Mouse (Mus musculus): ENCODE measurements at regions not wholly inside any gene's neighbourhood (a gene's known extent, or its start where the extent isn't known, plus 50 kb on each side); places are given as distances from the start of the nearest gene placed in this dataset.

DNA sequence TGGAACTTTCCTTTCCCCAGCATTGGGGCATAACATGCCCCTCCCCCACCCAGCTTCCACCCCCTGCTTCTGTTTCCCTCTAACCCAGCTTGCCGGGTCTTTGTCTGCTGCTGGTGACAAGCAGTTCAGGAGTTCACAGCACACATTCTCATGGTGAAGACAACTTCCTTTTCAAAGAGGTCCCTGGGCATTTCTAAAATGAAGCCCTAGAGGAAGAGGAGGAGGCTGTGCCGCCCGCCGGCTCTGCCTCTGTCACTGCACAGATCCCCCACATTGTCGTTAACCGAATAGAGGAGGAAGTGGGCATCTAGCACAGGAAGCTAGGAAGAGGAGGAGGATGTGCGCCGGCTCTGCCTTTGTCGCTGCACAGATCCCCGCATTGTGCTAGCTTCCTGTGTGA, 201.4 kb downstream of the Enc1 start:
- no peak for ATAC-seq (ENCODE audit: low read depth)
- H3K36me3 ChIP-seq (ENCODE audit: control insufficient read depth, insufficient read depth, low read length), result no peaks in the 10 kb centered on the region
- peaks cover 23% of the 10 kb centered on the region for H3K4me1 ChIP-seq (ENCODE audit: control insufficient read depth, insufficient read depth, low read length)
- no peak overlapping the region for H3K9ac ChIP-seq (replicated peaks; ENCODE audit: low read depth, low read length)
- H3K27ac ChIP-seq (ENCODE audit: low read depth, low read length), result no peak overlapping the region
- no peaks in the 10 kb centered on the region for H3K27me3 ChIP-seq (ENCODE audit: control insufficient read depth, insufficient read depth, low read length)
- H3K9me3 ChIP-seq (ENCODE audit: control insufficient read depth, low read length), result no peaks in the 10 kb centered on the region
- WGBS, result 22% methylated on average over 10 of the region's 10 CpGs
- H3K4me2 ChIP-seq (ENCODE audit: low read depth, low read length), result no peak overlapping the region
- no peak overlapping the region for H3K4me3 ChIP-seq (ENCODE audit: low read depth, low read length)

DNA sequence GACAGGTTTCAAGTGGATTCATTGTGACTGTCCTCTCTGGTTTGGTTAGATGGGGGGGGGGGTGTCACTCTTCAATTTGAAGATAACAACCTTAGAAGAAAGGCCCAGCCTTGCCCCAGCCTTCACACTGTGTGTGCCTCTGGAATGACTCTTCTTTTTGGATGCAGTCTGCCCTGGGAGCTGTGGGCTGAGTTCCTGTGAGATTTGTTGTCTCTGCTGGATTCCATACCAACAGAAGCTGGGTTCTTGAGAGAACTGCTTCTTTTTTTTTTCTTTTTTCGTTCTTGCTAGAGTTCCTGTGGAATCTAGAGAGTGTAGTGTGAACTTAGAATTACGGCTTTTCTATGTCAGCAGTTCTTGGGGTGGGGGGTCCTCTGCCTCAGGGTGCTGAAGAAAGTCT, 200.9 kb downstream of the Enc1 start:
- no peak overlapping the region for H3K27ac ChIP-seq (ENCODE audit: low read depth, low read length)
- 58% methylated on average over 2 of the region's 2 CpGs for WGBS

DNA sequence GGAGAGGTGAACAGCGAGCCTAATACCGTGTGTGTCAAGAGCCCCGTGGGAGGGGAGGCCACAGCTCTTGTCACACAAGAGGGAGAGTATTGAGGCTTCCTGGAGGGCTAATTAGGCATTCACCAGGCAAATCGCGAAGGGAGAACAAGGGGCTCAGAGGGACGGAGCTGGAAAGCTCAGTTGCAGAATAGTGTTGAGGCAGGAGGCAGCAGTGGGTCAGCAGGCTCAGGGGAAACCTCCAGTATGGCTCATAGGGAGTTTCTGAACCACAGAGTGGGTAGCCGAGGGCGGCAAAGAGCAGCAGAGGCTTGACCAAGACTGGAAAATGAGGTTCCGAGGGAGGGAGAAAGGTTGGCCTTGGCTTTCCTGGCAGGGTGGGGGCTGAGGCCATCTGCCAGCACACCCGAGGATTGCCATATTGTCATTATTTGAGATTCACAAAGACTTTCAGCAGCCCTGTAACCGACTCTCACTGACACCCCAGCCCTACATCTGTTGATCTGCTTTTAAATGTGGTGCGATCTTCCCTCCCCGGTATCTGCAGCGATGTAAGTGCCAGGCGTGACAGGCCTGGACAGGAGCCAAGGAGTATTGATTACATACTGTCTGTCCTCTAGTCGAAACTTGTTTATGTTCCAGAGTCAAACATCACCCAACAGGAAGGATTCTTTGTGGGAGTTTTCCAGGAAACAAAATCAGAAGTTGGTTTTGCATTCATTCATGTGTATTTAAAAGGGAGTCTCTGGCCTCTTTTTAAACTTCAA, 198.5 kb downstream of the Enc1 start:
- no peaks in the 10 kb centered on the region for H3K9me3 ChIP-seq (ENCODE audit: control insufficient read depth, low read length)
- no peaks in the 10 kb centered on the region for H3K36me3 ChIP-seq (ENCODE audit: control insufficient read depth, insufficient read depth, low read length)
- peak overlapping the region; percentile 18 for H3K27ac ChIP-seq (ENCODE audit: low read depth, low read length)
- WGBS, result 4% methylated on average over 16 of the region's 16 CpGs
- no peak overlapping the region; the same call in 1 of the 2 replicates for H3K9ac ChIP-seq (replicated peaks; ENCODE audit: low read depth, low read length)
- no peak overlapping the region for H3K4me3 ChIP-seq (ENCODE audit: low read depth, low read length)
- no peaks in the 10 kb centered on the region for H3K27me3 ChIP-seq (ENCODE audit: control insufficient read depth, insufficient read depth, low read length)
- peak overlapping the region; percentile 29 for H3K4me2 ChIP-seq (ENCODE audit: low read depth, low read length)
- H3K4me1 ChIP-seq (ENCODE audit: control insufficient read depth, insufficient read depth, low read length), result peaks cover 52% of the 10 kb centered on the region
- peak; percentile 28; the same call in 1 of the 2 replicates for ATAC-seq (ENCODE audit: low read depth)

More for the DNA sequence above, 200.9 kb downstream of the Enc1 start:
- no peak overlapping the region for H3K9ac ChIP-seq (replicated peaks; ENCODE audit: low read depth, low read length)
- no peak for ATAC-seq (ENCODE audit: low read depth)
- peaks cover 28% of the 10 kb centered on the region for H3K4me1 ChIP-seq (ENCODE audit: control insufficient read depth, insufficient read depth, low read length)
- H3K4me2 ChIP-seq (ENCODE audit: low read depth, low read length), result no peak overlapping the region
- no peak overlapping the region for H3K4me3 ChIP-seq (ENCODE audit: low read depth, low read length)
- no peaks in the 10 kb centered on the region for H3K27me3 ChIP-seq (ENCODE audit: control insufficient read depth, insufficient read depth, low read length)
- H3K36me3 ChIP-seq (ENCODE audit: control insufficient read depth, insufficient read depth, low read length), result no peaks in the 10 kb centered on the region
- H3K9me3 ChIP-seq (ENCODE audit: control insufficient read depth, low read length), result no peaks in the 10 kb centered on the region

DNA sequence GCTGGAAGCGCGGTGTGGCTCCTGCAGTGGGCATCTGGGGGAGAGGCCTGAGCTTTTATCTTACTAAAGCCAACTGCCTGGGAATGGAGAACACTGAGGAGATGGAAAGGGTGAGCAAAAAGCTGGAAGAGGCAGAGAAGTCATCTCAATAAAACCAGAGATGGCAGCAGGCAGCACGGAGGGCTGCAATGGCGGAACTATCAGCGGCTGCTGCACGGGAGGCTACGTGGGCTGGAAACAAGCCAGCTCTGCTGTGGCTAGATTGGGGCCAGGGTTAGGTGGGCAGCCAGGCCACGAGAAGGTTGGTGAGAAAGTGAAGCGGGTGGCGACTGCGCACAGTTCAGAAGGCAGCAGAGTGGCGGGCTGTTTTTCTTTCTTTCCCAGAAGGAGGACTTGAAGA, 197.8 kb downstream of the Enc1 start:
- Histone ChIP-seq H3K4me2 (ENCODE audit: low read depth, low read length) (peak overlapping the region; percentile 29), H3K4me3 (ENCODE audit: low read depth, low read length) (no peak overlapping the region), H3K4me1 (ENCODE audit: control insufficient read depth, insufficient read depth, low read length) (peaks cover 53% of the 10 kb centered on the region), H3K27me3 (ENCODE audit: control insufficient read depth, insufficient read depth, low read length) (no peaks in the 10 kb centered on the region), H3K9me3 (ENCODE audit: control insufficient read depth, low read length) (no peaks in the 10 kb centered on the region), H3K36me3 (ENCODE audit: control insufficient read depth, insufficient read depth, low read length) (no peaks in the 10 kb centered on the region), H3K27ac (ENCODE audit: low read depth, low read length) (peak overlapping the region; percentile 18), H3K9ac (replicated peaks; ENCODE audit: low read depth, low read length) (no peak overlapping the region; the same call in 1 of the 2 replicates)
- no peak for ATAC-seq (ENCODE audit: low read depth)
- WGBS, result 22% methylated on average over 12 of the region's 12 CpGs

DNA sequence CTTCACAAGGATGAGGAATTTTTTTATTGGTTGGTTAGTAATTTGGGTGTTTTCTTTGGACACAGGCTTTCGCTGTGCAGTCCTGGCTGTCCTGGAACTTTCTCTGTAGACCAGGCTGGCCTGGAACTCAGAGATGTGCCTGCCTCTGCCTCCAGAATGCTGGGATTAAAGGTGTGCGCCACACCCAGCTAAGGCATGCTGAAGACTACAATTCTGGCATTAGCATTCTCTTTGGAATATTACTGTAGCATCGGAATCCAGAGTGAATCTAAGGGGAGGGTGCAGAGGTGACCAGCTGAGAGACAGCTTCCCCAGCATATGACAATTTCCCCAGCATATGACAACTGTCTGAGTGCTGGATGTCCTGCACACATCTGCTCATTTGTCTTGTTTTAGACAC, 197.4 kb downstream of the Enc1 start:
- H3K27ac ChIP-seq (ENCODE audit: low read depth, low read length), result peak overlapping the region; percentile 18
- H3K36me3 ChIP-seq (ENCODE audit: control insufficient read depth, insufficient read depth, low read length), result no peaks in the 10 kb centered on the region
- WGBS, result 93% methylated on average over 3 of the region's 3 CpGs
- H3K4me3 ChIP-seq (ENCODE audit: low read depth, low read length), result no peak overlapping the region
- H3K9ac ChIP-seq (replicated peaks; ENCODE audit: low read depth, low read length), result no peak overlapping the region
- H3K4me1 ChIP-seq (ENCODE audit: control insufficient read depth, insufficient read depth, low read length), result peaks cover 53% of the 10 kb centered on the region
- H3K4me2 ChIP-seq (ENCODE audit: low read depth, low read length), result peak overlapping the region; percentile 29
- no peaks in the 10 kb centered on the region for H3K9me3 ChIP-seq (ENCODE audit: control insufficient read depth, low read length)
- ATAC-seq (ENCODE audit: low read depth), result no peak
- H3K27me3 ChIP-seq (ENCODE audit: control insufficient read depth, insufficient read depth, low read length), result no peaks in the 10 kb centered on the region

DNA sequence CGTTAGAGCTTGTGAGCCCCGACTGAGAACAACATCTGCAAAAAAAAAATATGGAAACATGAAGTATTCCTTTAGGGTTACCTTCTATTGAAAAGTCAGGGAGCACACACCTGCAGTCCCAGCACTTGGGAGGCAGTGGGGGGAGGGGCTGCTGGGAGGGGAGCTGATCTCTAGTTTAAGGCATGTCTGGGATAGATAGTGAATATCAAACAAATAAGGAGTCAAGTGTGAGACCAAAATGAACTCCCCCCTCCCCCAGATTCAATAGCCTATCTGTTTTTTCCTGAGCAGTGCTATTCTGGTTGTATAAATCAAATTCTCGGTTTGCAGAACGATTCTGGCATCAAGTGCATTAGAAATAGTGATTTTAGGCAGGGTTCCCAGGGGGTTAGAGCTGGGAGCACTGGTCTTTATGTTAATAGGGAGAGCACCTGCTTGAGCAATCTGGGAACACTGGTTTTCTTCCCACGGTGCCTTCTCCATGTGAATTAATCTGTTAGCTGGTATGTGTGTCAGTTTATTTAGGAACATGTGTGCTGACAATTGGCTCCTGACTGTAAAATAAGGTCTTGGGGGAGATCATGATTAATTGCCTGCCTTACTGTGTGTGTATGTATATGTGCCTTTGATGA, 195.9 kb downstream of the Enc1 start:
- H3K9ac ChIP-seq (replicated peaks; ENCODE audit: low read depth, low read length), result no peak overlapping the region
- 2% methylated on average over 5 of the region's 5 CpGs for WGBS
- H3K9me3 ChIP-seq (ENCODE audit: control insufficient read depth, low read length), result no peaks in the 10 kb centered on the region
- H3K4me1 ChIP-seq (ENCODE audit: control insufficient read depth, insufficient read depth, low read length), result peaks cover 48% of the 10 kb centered on the region
- ATAC-seq (ENCODE audit: low read depth), result no peak
- H3K27me3 ChIP-seq (ENCODE audit: control insufficient read depth, insufficient read depth, low read length), result no peaks in the 10 kb centered on the region
- no peak overlapping the region for H3K4me3 ChIP-seq (ENCODE audit: low read depth, low read length)
- H3K27ac ChIP-seq (ENCODE audit: low read depth, low read length), result peak overlapping the region; percentile 74; the same call in 1 of the 2 replicates
- no peaks in the 10 kb centered on the region for H3K36me3 ChIP-seq (ENCODE audit: control insufficient read depth, insufficient read depth, low read length)
- peak overlapping the region; percentile 43; the same call in 1 of the 2 replicates for H3K4me2 ChIP-seq (ENCODE audit: low read depth, low read length)

DNA sequence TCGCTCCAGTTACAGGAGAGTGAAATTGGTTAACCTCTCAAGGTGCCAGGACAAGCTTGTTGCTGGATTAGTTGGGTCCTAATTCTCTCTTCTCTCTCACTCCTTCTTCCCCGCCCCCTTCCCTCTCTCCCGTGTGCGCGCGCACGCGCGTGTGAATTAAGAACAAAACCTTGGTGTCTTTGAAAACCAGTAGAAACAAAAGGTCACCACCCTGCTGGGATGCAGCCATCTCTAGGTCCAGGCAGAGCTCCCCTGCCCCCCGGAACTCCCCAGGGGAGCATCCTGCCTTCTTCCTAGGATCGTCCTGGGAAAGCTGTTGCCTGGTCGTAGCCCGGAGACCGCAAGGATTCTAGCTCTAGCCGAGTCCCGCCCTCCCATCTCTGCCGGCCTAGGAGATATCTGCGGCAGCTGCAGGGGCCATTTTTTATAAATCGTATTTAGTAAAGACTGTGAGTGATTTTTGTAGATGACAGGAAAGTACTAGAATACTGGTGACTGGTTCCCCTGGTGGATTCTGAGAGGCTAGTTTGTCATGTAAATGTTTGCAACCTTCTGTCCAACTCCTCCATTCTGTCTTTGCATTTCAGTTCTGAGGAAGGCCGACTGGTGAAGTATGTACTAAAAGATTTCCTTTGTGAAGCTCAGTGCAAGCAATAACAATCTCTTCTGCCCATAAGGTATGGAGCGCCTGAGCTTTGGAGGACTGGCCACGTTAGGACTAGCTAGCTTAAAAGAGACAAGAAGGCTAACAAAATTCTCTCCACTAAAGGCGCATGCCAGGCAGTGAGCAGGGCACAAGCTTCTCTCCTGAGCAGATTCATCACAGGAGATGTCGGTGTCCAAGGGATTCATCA, 195.2 kb downstream of the Enc1 start:
- peaks cover 48% of the 10 kb centered on the region for H3K4me1 ChIP-seq (ENCODE audit: control insufficient read depth, insufficient read depth, low read length)
- H3K9ac ChIP-seq (replicated peaks; ENCODE audit: low read depth, low read length), result peak overlapping the region; percentile 32; the same call in 1 of the 2 replicates
- no peaks in the 10 kb centered on the region for H3K36me3 ChIP-seq (ENCODE audit: control insufficient read depth, insufficient read depth, low read length)
- peak overlapping the region; percentile 17 for H3K4me3 ChIP-seq (ENCODE audit: low read depth, low read length)
- peak overlapping the region; percentile 74 for H3K27ac ChIP-seq (ENCODE audit: low read depth, low read length)
- peak; percentile 68 for ATAC-seq (ENCODE audit: low read depth)
- no peaks in the 10 kb centered on the region for H3K9me3 ChIP-seq (ENCODE audit: control insufficient read depth, low read length)
- WGBS, result 2% methylated on average over 24 of the region's 24 CpGs
- peak overlapping the region; percentile 43 for H3K4me2 ChIP-seq (ENCODE audit: low read depth, low read length)
- H3K27me3 ChIP-seq (ENCODE audit: control insufficient read depth, insufficient read depth, low read length), result no peaks in the 10 kb centered on the region

DNA sequence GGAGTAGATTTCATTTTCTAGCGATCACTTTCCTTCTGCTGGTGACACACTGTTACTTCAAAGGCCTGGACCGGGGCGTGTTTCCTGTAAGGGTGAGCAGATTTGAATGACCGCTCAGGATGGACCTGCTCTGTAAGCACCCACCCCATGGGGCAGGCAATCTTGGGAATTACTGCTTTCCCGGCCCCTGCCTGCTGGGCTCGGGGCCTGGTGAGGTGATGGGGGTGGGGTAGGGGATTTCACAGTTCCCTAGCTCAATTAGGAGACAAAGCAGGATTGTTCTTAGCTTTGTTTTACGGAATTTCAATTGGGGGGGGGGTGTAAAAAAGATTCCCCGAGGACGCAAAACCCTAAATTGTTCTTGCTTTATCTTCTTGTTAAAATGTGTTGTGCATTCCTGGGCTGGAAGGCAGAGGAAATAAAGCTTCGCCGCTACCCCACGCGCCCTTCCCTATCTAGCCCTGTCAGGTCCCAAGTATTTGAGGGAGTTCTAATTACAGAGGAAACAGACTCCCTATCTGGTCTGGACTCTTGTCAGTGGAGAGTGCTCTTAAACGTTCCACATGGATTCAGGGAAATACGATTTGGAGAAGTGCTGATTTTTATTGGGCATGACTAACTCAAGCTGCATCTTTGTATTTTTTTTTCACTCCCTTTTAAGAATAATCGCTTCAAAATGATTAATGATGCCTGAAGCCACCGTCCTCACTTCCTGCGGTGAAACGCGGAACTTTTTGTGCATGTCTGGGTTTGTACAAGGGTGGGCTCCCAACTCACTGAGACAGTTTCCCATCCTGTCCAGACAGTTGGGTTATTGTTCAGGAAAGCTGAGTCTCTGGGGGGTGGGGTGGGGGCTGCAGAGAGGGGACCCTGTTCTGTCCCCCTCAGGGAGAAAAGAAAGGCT, 194.3 kb downstream of the Enc1 start:
- Histone ChIP-seq H3K4me3 (ENCODE audit: low read depth, low read length) (peak overlapping the region; percentile 17), H3K9me3 (ENCODE audit: control insufficient read depth, low read length) (no peaks in the 10 kb centered on the region), H3K27ac (ENCODE audit: low read depth, low read length) (peak overlapping the region; percentile 74), H3K36me3 (ENCODE audit: control insufficient read depth, insufficient read depth, low read length) (no peaks in the 10 kb centered on the region), H3K27me3 (ENCODE audit: control insufficient read depth, insufficient read depth, low read length) (no peaks in the 10 kb centered on the region), H3K9ac (replicated peaks; ENCODE audit: low read depth, low read length) (peak overlapping the region; percentile 32; the same call in 1 of the 2 replicates), H3K4me1 (ENCODE audit: control insufficient read depth, insufficient read depth, low read length) (peaks cover 48% of the 10 kb centered on the region), H3K4me2 (ENCODE audit: low read depth, low read length) (peak overlapping the region; percentile 43)
- WGBS, result 2% methylated on average over 20 of the region's 20 CpGs
- peak; percentile 52 for ATAC-seq (ENCODE audit: low read depth)
